Mouse (Mus musculus) T-helper 1 cell (primary cell): ENCODE measurements around the gene Nedd9.

Experiments
- in situ Hi-C: fragments of 300-600 bp; cut with MboI, MseI; formaldehyde crosslinking; loops from one replicate; pipeline ENCODE4 v1.15.1; 2025; ENCODE audit warnings: high pct_unique_total_duplicates

Gene Nedd9

DNA sequence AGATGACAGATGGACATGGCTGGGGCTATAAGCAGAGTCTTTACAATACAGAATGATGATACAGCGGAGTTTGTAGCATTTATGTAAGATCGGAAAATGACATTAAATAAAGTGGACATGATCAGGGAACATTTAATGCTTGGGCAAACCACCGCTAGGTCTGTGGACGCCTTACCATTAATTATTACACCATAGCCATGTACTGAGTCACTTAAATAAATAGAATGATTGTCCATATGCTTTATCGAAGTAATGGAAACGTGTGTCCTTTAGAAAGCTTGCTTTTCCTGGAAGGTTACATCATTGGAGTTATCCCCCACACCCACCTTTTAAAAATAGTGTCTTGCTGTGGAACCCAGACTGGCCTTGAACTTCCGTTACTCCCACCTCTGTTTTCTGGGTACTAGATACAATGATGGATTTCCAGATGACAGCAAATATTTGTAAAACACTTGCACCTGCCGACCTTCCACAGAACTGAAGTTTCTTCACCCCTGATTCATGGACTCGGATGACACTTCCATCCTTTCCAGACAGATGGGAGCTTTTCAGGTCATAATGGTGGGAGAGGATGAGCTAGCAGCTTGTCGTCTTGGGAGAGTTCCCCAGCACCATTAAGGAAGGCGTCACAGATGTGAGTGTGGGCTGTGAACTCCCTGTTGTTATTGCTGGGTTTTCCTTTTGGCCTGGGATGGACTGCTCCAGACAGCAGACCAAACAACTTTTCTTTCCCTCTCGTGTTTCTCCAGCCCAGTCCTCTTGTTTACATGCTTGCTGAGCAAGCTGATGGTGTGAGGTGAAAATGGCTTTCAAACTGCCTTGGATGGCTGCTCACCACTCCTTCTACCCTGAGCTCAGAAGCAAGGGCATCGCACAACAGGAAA lies 76.7 kb downstream of the Nedd9 start:
- in situ Hi-C loops: no loop called here

DNA sequence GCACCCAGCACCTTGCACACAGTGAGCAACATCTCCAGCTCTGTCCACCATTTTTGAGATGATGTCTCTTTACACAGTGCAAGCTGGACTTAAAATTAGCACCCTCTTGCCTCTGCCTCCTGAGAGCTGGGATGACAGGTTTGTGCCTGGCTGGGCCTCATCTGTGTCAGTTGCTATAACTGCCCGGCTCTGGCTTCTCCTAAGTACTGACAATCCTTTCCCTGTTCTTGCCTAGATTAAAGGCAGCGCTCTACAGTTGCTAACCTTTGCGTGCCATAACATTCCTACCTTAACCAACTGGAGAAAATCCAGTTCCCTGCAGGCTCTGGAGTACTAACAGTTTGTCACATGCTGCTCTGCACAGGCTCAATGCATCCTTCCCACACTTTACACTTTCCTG lies 77.9 kb downstream of the Nedd9 start:
- in situ Hi-C loops: no loop called here

DNA sequence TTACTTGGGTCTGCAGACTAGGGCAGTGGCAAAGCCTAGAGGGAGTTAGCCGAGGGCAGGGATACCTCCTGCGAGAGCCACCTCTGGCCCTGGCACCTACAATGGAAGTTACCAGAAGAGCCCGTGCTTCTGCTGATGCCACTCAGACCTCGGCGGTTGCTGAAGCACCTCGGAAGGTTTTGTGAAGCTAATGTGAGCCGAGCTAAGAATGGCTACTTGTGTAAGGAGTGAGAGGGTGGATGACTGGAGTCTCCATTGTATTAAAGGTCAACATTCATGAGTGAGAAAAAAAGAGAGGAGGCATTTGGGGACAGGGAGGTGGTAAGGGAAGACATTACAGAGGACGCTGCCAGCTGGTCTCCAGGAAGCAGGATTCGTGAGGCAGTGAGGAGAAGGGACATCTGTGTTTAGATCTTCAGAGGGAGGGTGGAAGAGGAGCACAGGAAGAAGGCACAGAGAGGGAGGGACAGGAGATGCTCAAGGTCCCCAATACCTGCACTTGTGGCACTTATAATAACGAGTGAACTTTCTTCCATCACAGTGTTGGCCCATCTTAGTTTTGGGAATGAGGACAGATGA lies 78.7 kb downstream of the Nedd9 start:
- in situ Hi-C loops: no loop called here

DNA sequence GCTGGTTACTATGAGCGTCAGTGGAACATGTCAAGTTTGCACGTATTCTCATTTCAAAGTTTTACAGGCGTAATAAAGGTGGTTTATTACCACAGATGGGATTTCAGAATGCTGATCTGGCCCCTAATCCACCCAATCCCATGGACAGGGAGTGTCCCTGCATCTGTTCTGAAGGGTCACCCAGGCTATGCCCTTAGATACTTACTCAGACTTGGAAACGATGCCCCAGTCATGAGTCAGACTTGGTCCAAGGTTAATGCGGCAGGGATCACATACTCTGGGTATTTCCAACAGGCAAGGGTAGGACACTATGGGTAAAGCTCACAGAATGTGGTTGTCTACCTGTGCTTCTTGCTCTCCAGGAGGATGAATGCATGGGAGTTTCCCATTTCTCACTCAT lies 82.2 kb downstream of the Nedd9 start:
- in situ Hi-C loops: no loop called here

DNA sequence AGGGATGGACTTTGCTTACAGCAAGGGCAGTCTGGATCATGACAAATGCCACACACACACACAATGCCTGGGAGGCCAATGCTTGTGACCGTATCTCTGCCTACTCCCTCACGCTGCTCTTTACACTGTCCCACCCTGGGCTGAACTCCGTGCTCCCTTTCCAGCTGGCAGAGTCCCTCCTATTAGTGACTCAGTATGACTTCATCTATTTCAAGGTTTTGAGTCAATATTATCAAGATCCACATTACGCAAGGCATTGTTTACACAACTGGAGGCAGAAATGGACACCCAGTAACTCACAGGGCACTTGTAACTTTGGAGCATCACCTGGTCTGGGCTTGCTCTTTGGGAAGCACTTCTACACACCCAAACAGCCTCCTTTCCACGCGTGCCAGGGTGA lies 83.3 kb downstream of the Nedd9 start:
- in situ Hi-C loops: no loop called here

GRCm38 (mm10) chr13:41402441-41403003 lies 84.6 kb downstream of the Nedd9 start:
- in situ Hi-C loops: no loop called here

DNA sequence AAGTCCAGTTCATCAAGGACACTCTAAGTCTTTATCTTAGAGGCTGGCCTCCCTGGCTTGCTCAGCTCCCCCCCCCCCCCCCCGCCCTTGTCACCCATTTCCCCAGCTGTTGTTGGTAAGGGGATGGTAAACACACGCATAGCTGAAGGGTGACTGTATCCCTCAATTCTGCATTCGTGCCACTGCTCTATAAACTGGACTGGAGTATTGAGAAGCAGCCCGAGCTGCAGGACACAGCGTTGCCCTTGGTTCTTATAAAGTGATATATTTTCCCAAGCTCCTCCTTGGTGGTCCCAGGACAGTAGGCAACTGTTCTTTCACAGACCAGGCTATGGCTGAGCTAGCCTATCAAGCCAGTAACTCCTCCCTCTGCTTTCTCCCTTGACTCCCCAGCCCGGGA lies 85.4 kb downstream of the Nedd9 start:
- in situ Hi-C loops: no loop called here

DNA sequence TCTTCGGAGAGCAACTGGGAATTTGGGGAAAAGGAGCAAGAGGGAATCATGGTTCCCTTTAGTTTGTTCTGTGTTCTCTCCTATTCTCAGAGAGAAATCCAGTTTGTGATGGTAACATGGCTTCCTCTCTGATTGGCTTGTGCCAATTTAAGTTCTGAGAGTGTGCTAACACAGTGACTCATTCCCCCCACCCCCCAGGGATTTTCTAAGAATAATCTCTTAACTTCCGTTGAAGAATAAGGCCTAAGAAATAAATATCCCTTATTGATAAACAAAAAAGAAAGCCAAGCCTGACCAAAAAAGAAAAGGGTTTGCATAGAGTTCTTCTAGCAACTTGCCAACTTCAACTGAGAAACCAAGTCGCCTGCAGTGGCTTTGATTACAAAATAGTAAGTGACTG lies 86.9 kb downstream of the Nedd9 start:
- in situ Hi-C loops: no loop called here

GRCm38 (mm10) chr13:41392191-41392590 lies 95.0 kb downstream of the Nedd9 start:
- in situ Hi-C loops: no loop called here

GRCm38 (mm10) chr13:41390698-41391097 lies 96.5 kb downstream of the Nedd9 start:
- in situ Hi-C loops: no loop called here

GRCm38 (mm10) chr13:41386581-41386980 lies 100.6 kb downstream of the Nedd9 start:
- in situ Hi-C loops: no loop called here

GRCm38 (mm10) chr13:41384896-41385295 lies 102.3 kb downstream of the Nedd9 start:
- in situ Hi-C loops: no loop called here

DNA sequence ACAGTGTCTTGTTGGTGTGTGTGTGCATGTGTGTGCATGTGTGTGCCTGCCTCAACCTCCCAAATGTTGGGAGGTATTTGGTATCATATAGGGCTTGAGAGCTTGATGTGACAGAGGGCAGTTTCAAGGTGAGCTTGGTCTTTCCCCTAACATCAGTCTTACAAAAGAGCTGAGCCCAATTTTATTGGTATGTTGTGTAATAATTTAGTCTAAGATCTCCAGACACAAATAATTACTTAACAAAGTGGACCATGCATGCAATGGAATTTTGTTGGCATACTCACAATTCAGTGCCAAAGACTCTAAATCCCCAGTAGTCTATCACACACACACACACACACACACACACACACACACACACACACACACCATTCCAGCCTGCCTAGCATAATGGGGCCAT lies 104.5 kb downstream of the Nedd9 start:
- in situ Hi-C loops: no loop called here

DNA sequence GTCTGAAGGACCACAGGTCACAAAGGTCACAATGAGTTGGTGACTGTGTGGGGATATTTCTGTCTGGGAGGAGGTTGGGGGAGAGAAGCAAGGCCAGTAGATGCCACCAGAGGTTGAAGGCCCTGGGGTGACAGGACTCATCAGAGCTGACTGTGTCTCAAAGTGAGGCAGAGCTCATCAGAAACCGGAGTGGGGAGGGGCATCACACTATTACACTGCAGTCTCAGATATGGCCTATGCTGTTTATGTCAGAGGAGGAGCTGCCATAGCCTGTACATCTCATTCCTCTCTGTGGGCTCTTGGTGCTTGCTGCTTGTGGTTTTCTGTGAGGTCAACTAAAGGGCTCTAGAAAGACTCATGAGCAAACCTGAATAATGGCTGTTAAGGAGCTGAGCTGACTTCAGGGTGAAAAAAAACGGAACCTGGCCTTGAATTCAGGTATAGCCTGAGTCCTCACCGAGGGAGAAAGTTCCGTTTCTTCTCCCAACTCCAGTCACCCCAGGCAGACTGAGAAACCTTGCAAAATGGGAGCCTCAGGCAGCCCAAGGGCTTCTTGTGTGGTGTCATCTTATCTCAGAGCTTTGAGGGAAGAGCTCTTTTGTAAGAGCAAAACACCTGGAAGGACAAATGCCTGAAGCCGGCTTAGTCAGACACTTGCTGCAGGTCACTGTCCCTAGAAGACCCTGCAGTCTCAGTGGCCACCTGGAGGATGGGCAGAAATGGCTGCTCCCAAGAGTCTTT lies 105.2 kb downstream of the Nedd9 start:
- in situ Hi-C loops: no loop called here

DNA sequence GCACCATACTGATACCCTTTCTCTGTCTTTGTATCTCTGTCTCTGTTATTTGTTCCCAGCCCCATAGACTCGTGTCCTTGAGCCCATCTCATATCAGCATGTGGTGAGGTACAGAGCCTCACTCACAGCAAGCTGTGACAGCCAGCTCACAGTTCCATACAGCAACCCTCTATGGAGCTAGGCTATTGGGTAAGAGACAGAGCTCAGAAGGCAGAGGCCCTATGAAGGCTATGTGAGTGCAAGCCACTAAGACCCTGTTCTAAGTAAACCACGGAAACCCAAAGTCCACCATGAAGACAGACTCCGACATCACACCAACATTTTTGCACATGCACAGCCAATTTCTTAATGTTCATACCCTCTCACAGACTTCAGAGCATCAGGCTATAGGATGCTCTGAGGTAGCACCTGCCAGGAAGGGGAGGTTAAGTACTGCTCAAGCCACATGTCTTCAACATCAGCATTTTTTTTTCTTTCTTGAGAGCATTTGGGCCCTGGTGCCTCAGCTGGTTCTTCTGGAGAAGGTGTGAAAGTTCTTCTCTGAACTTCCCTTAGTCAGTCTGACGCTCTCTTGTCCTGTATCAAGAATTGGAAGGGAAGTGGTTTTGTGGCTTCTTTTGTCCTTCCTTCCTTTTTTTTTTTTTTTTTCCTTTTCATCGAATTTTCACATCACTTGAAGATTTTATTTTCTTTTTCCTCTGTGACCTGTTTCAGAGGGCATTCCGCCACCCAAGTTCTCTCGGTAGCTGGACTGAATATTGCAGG lies 105.9 kb downstream of the Nedd9 start:
- in situ Hi-C loops: no loop called here

GRCm38 (mm10) chr13:41379951-41380465 lies 107.2 kb downstream of the Nedd9 start:
- in situ Hi-C loops: no loop called here

GRCm38 (mm10) chr13:41378462-41378861 lies 108.7 kb downstream of the Nedd9 start:
- in situ Hi-C loops: no loop called here

DNA sequence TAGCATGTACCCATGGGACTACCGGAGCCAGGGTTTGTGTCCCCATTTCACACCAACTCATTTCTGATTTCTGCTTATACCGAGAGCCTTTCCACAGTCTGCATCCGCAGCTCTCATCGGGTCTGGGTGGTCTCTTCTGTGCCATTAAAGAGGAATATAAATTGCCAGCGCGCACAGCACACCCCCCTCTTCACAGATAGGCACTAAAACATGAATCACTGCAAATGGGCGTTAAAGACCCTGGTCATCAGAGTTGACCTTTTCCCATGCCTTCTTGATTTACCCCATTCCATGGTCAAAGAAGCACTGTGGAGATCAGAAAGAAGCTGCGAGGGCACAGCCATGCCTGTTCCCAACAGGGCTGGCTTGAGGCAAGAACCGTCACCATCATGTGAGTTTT lies 109.3 kb downstream of the Nedd9 start:
- in situ Hi-C loops: no loop called here

DNA sequence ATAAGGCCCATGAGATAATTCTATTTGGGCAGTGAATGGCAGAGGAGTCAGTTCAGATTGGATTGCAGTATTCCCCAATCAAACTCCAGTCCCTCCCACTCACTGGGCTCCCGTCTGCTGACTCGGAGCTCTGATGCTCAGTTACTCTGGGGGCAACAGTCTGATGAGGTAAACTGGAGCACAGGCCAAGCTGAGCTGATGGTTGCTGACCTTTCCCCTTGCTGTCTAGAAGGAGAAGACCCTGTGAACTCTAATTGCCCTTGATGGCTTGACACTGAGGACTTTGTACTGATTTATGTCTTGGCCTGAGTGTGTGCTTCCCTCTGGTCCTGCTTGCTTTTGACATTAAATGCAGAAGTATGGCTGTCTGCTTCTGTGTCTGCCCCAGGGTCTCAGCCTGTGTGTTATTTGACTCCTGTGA lies 110.1 kb downstream of the Nedd9 start:
- in situ Hi-C loops: no loop called here

- in situ Hi-C loops: no loop called here
These were observed 111.1 kb downstream of the Nedd9 start for GRCm38 (mm10) chr13:41376111-41376510.

DNA sequence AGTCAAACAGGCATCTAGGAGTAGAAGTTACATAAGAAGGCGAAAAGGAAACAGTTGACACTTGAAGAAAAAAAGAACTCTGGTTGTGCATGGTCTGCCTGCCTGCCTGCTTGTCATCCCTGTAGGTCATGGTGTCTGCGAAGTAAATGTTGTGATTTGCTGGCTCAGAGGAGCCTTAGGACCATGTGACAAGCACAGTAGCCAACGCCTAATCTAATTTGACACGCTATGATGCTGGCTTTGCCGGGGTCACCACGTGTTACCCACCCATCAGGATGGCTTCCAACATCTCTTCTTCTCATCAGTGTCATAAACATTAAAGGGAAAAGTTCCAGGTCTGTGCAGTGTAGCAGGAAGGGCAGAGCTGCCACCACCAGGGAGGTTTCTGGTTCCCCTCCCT lies 111.5 kb downstream of the Nedd9 start:
- in situ Hi-C loops: no loop called here
